Comparison of ENCODE assay signal across 9 mouse cellular contexts in genomic region chr15:25679616-25680015, GRCm38 (mm10).
"Had no signal": no experiment of that assay in that cellular context is flagged by ENCODE, and none has a peak within 500 bp of the region (broad histone marks: within the 10 kb centered on the region; RNA-seq: fewer than 3 reads in every experiment).

No protein-coding gene starts in this region.

- ATAC-seq: liver, postnatal 0 days had no signal

- DNase-seq: liver; liver, embryonic 13.5 days; liver, postnatal 0 days; thymus, postnatal 4 days had no signal

- H3K27ac ChIP-seq: left cerebral cortex, adult 2 months; liver, embryonic 13.5 days; lung, embryonic 15.5 days; midbrain, embryonic 13.5 days; neural tube, embryonic 12.5 days; stomach, postnatal 0 days had no signal

- H3K4me2 ChIP-seq: liver, embryonic 13.5 days; midbrain, embryonic 13.5 days; neural tube, embryonic 12.5 days had no signal

- H3K9ac ChIP-seq: liver, embryonic 13.5 days; liver, postnatal 0 days; lung, embryonic 15.5 days; midbrain, embryonic 13.5 days; neural tube, embryonic 12.5 days had no signal

- H3K27me3 ChIP-seq: liver, embryonic 13.5 days; lung, embryonic 15.5 days; neural tube, embryonic 12.5 days had no signal

- H3K36me3 ChIP-seq: lung, embryonic 15.5 days; midbrain, embryonic 13.5 days; neural tube, embryonic 12.5 days had no signal

- H3K9me3 ChIP-seq: liver, embryonic 13.5 days; lung, embryonic 15.5 days; midbrain, embryonic 13.5 days; neural tube, embryonic 12.5 days had no signal

- H3K4me3 ChIP-seq: left cerebral cortex, adult 2 months; liver, embryonic 13.5 days; lung, embryonic 15.5 days; midbrain, embryonic 13.5 days; neural tube, embryonic 12.5 days had no signal
